Mouse (Mus musculus) hindbrain, embryonic 10.5 days (tissue): Measurements from ENCODE around the gene Slc7a6os. TPM values are rescaled to one million over a fixed set of nuclear protein-coding genes. Genes with fewer than 3 reads are reported as not detected.

Experiments
- DNase-seq: peaks from one replicate; pipeline ENCODE4 v3.0.0-alpha.2; 2017; ENCODE audit warnings: low spot score
- H3K27ac ChIP-seq: fragments of 300-500 bp; sonication (generic); 2 replicates; pipeline ENCODE4 v1.5.1; 2016; ENCODE audit warnings: mild to moderate bottlenecking, moderate library complexity
- H3K27me3 ChIP-seq: fragments of 300-500 bp; sonication (generic); 2 replicates; pipeline ENCODE4 v1.6.1; 2016; ENCODE audit warnings: mild to moderate bottlenecking; ENCODE audit not compliant: poor library complexity, insufficient read depth, severe bottlenecking
- H3K36me3 ChIP-seq: fragments of 300-500 bp; sonication (generic); 2 replicates; pipeline ENCODE4 v1.6.1; 2016; ENCODE audit warnings: mild to moderate bottlenecking, moderate library complexity
- H3K4me1 ChIP-seq: fragments of 300-500 bp; sonication (generic); replicated peaks from 2 replicates; pipeline ENCODE4 v1.6.1; 2016; ENCODE audit warnings: mild to moderate bottlenecking
- H3K4me3 ChIP-seq: fragments of 300-500 bp; sonication (generic); 2 replicates; pipeline ENCODE4 v1.5.1; 2016; ENCODE audit warnings: mild to moderate bottlenecking, moderate library complexity
- H3K9me3 ChIP-seq: fragments of 300-500 bp; sonication (generic); 2 replicates; pipeline ENCODE4 v1.6.1; 2016; ENCODE audit warnings: mild to moderate bottlenecking, moderate library complexity
- WGBS: fragments of 180-500 bp; shearing (Covaris S2); methylation state at CpG from one replicate; pipeline ENCODE4 v1.1.7; 2016; 5-methylcytosine and 5-hydroxymethylcytosine counted together
- polyA plus RNA-seq: library from polyadenylated mRNA; unstranded; fragments of >200 nt; fragmentation: Nextera tagmentation; extraction: Ambion mirVana; gene quantifications from 2 replicates; pipeline ENCODE4 v1.2.1, GENCODE M21; 2016

Slc7a6os gene
- 33.0 and 36.9 TPM in 2 replicates for polyA plus RNA-seq

DNA sequence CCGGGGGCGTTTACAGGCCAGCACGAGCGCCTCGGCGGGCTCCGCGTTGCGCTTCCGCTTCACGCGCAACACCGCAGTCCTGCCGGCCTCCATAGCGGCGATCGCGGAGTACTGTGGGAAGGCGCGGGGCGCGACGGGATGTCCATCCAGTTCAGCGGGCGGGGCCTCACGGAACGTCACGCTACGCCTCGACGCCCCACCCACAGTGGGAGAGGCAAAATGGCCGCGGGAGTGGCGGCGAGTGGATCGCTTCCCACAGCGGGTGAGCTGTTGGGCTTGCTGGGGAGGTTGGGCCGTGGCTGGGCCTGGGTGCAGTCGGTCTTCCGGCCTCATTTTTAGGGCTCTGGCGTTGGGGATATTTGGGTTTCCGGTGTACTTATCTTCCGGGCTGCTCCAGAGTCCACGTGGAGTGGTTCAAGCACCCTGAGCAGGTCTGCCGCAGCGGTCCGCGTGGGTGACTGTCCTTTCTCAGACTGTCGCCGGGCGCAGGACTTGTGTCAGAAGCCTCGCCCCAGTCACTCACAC is at the start of gene Slc7a6os, which contains the start of gene Prmt7:
TSS of gene Slc7a6os (minus strand) at position 115 of the 525 bp plus-strand sequence.
TSS of gene Prmt7 (plus strand) at position 116 of the 525 bp plus-strand sequence.
- Histone ChIP-seq H3K27ac (peak within 1 kb of the TSS; percentile 95), H3K9me3 (no peaks in the 10 kb centered on the region), H3K27me3 (no peaks in the 10 kb centered on the region), H3K4me1 (peaks cover 24% of the 10 kb centered on the region), H3K36me3 (peaks cover 65% of the 10 kb centered on the region), H3K4me3 (peak within 1 kb of the TSS; percentile 96)
- under 1% methylated on average over 52 of the region's 52 CpGs for WGBS
- DNase-seq, result peak; percentile 93

DNA sequence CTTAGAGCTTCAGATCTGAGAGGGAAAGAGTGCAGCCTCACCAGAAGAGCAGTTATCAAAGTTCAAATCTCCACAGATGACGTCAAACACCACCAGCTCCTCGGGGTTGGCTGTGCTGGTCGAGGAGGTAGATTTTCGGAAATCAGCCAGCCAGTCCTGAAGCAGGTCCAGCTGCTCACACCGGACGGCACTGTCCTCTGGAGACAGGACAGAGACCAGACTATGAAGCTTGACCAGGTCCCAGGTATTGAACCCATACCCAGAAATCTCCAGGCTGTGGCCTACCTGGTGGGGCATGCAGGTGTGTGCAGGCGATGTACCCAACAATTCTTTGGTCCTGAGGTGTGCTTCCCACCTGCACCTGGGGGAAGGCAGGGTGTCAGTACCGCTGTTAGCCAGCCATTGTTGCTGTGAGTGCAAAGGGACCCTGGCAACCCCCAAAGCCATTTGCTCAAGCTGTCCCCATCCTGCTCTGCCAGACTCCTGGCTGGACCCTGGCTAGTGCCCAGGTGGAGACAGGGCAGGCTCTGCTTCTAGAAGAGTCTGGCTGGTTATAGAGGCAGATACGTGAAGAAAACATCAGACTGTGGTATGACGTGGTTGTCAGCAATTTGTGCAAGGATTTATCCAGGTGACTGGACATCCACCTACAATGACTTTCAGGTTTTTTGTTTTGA is 49.0 kb upstream of the Slc7a6os start:
- H3K36me3 ChIP-seq, result peaks cover 83% of the 10 kb centered on the region
- H3K27ac ChIP-seq, result no peak overlapping the region
- no peak for DNase-seq
- 91% methylated on average over 10 of the region's 10 CpGs for WGBS
- no peaks in the 10 kb centered on the region for H3K9me3 ChIP-seq
- no peaks in the 10 kb centered on the region for H3K27me3 ChIP-seq
- no peak overlapping the region for H3K4me3 ChIP-seq
- H3K4me1 ChIP-seq, result peaks cover 12% of the 10 kb centered on the region

DNA sequence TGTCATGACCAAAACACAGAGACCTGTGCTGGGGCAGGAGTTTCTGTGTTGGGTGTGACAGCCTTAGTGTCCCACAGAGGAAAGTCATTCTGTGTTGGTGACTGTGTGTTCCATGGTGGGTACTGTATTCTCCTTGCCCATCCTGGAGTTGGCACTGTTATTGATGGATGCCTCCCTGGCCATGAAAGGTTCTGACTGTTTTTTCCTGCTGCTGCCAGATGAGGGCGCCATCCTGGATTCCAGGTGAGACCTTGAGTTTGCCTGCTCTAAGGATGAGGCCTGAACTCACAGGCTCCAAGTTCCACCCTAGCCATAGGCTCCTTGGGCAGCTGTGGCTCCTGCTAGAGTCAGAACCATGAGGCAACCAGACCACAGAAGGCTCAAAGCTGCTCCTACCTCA is 47.4 kb upstream of the Slc7a6os start:
- DNase-seq, result no peak
- H3K9me3 ChIP-seq, result no peaks in the 10 kb centered on the region
- H3K27ac ChIP-seq, result no peak overlapping the region
- H3K27me3 ChIP-seq, result no peaks in the 10 kb centered on the region
- no peak overlapping the region for H3K4me3 ChIP-seq
- 13% methylated on average over 1 of the region's 1 CpGs for WGBS
- H3K4me1 ChIP-seq, result 0 out of 2 replicates have a peak, but pooled peaks cover 6% of the 10 kb centered on the region
- peaks cover 90% of the 10 kb centered on the region for H3K36me3 ChIP-seq

DNA sequence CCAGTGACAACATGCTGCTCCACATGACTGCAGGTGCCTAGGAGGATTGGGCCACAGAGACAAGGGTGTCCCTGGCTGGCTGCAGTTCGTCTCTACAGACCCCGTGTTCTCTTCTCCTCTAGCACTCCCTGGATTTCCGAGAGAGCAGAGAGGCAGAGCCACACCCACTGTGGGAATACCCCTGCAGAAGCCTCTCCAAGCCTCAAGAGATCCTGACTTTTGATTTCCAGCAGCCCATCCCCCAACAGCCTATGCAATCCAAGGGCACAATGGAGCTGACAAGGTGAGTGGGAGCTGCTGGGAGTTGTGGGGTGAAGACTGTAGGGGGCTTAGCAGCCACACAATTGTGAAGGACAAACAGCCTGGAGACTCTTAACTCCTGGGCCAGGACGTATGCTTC is 39.5 kb upstream of the Slc7a6os start:
- H3K27me3 ChIP-seq, result no peaks in the 10 kb centered on the region
- H3K27ac ChIP-seq, result no peak overlapping the region; the same call in 1 of the 2 replicates
- peaks cover 97% of the 10 kb centered on the region for H3K36me3 ChIP-seq
- no peak for DNase-seq
- no peak overlapping the region for H3K4me3 ChIP-seq
- 63% methylated on average over 4 of the region's 4 CpGs for WGBS
- peaks cover 3% of the 10 kb centered on the region for H3K4me1 ChIP-seq
- H3K9me3 ChIP-seq, result no peaks in the 10 kb centered on the region

DNA sequence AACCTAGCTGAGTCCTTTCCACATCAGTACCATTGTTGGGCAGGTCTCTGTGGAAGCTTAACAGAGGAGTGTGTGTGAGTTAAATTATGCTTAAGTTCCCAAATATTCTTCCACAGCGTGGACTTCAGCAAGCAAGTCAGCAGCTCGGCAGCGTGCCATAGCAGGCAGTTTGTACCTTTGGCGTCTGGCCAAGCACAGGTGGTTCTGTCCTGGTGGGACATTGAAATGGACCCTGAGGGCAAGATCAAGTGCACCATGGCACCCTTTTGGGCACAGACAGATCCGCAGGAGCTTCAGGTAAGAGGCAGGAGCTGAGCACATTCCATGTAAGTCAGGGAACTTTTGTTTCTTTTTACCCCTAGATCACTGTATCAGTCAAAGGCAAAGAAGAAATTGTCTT is 26.4 kb upstream of the Slc7a6os start:
- no peak overlapping the region for H3K27ac ChIP-seq
- no peaks in the 10 kb centered on the region for H3K4me1 ChIP-seq
- H3K4me3 ChIP-seq, result no peak overlapping the region
- H3K9me3 ChIP-seq, result no peaks in the 10 kb centered on the region
- no peaks in the 10 kb centered on the region for H3K27me3 ChIP-seq
- WGBS, result 92% methylated on average over 5 of the region's 5 CpGs
- peaks cover 93% of the 10 kb centered on the region for H3K36me3 ChIP-seq
- no peak for DNase-seq

DNA sequence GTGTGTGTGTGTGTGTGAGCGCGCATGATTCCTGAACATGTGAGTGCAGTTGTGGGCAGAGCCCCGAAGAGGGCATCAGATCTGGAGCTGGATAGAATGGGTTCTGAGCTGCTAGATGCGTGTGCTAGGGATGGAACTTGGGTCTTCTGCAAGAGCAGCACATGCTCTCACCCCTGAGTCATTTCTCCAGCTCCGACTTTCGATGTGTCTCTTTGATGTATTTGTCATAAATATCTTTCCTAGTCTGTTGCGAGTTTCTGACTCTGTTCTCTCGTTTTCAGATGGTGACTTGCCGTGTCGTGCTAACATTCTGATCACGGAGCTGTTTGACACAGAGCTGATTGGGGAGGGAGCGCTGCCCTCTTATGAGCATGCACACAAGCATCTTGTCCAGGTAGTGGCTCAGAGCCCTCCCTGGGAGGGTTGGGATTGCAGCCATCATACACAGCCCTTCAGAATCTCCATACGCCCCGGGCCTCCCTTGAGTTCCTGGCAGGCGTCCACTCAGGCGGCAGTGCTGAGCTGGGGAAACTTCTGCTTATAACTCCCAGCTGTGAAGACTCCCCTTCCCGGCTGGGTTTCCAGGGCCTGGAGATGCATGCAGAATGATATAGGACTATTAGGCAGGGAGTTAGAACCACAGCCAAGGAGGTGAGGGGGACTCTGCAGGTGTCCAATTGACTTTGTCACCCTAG is 24.0 kb upstream of the Slc7a6os start:
- H3K4me1 ChIP-seq, result no peaks in the 10 kb centered on the region
- H3K36me3 ChIP-seq, result peaks cover 92% of the 10 kb centered on the region
- DNase-seq, result no peak
- no peak overlapping the region for H3K4me3 ChIP-seq
- H3K27ac ChIP-seq, result no peak overlapping the region
- WGBS, result 94% methylated on average over 17 of the region's 17 CpGs
- H3K9me3 ChIP-seq, result no peaks in the 10 kb centered on the region
- H3K27me3 ChIP-seq, result no peaks in the 10 kb centered on the region

DNA sequence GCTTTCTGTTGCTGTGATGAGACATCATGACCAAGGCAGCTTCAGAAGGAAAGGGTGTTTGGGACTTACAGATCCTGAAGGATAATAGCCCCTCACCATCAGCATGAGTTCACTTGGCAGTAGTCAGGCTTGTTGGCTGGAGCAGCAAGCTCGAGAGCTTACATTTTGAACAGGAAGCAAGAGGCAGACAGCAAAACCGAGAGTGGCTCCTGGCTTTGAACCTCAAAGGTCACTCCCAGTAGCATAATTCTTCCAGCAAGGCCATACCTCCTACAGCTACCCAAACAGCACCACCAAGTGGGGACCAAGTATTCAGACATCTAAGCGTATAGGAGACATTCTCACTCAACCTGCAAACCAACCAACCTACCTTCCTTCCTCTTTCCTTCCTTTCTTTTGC is 22.0 kb upstream of the Slc7a6os start:
- H3K36me3 ChIP-seq, result peaks cover 92% of the 10 kb centered on the region
- no peak overlapping the region for H3K27ac ChIP-seq
- no peaks in the 10 kb centered on the region for H3K4me1 ChIP-seq
- H3K4me3 ChIP-seq, result no peak overlapping the region
- no peaks in the 10 kb centered on the region for H3K9me3 ChIP-seq
- H3K27me3 ChIP-seq, result no peaks in the 10 kb centered on the region
- DNase-seq, result no peak
- WGBS, result 81% methylated on average over 3 of the region's 3 CpGs

DNA sequence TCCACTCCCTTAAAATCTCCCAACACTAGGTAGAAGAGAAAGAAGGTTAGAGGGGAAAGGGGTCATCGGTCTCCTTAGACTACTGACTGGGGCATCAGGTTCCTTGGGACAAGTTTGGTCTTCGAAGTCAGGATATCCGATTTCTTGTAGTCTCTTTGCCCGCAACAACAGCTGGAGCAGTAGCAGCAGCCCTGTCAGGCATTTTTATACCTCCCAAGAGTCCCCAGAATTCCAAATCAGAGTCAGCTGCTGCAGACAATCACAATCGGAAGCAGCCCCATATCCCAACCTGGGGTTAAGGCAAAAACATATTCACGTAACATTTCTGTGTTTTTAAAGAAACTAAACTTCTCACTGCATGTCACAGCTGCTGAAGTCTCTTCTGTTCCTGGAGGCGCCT is 20.8 kb upstream of the Slc7a6os start:
- H3K36me3 ChIP-seq, result peaks cover 92% of the 10 kb centered on the region
- no peak overlapping the region for H3K4me3 ChIP-seq
- 88% methylated on average over 7 of the region's 7 CpGs for WGBS
- no peaks in the 10 kb centered on the region for H3K9me3 ChIP-seq
- H3K4me1 ChIP-seq, result no peaks in the 10 kb centered on the region
- no peak overlapping the region for H3K27ac ChIP-seq
- no peak for DNase-seq
- H3K27me3 ChIP-seq, result no peaks in the 10 kb centered on the region

DNA sequence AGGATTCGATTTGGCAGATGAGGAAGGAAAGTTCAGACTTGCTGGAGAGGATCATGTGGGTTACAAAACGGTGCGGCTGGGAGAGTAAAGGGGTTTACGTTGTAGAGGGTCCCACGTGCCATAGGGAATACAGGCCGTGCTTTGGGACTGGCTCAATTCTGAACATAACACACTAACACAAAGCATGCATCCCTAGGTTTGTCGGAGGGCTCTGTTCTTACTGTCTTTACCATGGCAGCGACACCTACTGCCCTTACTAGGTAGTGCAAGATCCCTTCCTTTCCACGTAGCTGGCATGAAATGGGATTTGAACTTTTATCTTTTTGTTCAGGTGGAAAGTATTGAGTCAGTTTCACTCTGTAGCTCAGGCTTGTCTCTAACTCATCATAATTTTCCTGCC is 15.9 kb upstream of the Slc7a6os start:
- peak; percentile 53 for DNase-seq
- Histone ChIP-seq H3K4me3 (no peak overlapping the region), H3K27me3 (no peaks in the 10 kb centered on the region), H3K27ac (no peak overlapping the region), H3K4me1 (no peaks in the 10 kb centered on the region), H3K9me3 (no peaks in the 10 kb centered on the region), H3K36me3 (peaks cover 92% of the 10 kb centered on the region)
- 56% methylated on average over 9 of the region's 9 CpGs for WGBS

DNA sequence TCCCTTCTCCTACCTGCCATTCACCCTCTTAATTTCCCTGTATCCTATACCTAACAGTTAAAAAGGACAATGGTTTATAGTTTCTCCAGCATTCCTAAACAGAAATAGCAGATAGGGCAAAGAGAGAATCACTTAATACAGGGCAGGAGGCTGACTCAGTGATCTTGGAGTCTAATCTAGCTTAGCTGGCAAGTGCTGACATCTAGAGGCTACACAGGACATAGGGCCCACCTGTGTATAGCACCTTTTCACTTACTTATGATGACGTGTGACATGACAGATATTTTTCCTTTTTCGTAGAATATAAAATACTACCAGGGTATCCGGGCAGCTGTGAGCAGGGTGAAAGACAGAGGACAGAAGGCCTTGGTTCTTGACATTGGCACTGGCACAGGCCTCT is 8.9 kb upstream of the Slc7a6os start:
- H3K27ac ChIP-seq, result no peak overlapping the region
- DNase-seq, result no peak
- H3K4me3 ChIP-seq, result no peak overlapping the region
- H3K4me1 ChIP-seq, result no peaks in the 10 kb centered on the region
- WGBS, result 92% methylated on average over 3 of the region's 3 CpGs
- H3K36me3 ChIP-seq, result peaks cover 98% of the 10 kb centered on the region
- no peaks in the 10 kb centered on the region for H3K9me3 ChIP-seq
- H3K27me3 ChIP-seq, result no peaks in the 10 kb centered on the region

DNA sequence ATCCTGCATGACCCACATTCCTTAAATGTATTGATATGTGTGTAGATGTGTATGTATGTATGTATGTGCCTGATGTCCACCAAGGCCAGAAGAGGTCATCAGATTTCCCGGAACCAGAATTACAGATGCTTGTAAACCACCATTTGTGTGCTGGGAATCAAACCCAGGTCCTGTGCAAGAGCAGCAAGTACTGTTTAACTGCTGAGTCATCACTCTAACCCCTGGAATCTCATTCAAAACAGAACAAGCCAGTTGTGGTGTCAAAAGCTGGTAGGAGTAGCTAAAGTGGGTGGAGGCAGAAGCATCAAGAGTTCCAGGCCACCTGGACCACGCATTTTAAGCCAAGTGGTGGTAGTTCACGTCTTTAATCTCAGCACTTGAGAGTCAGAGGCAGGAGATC is 3.2 kb upstream of the Slc7a6os start:
- no peak for DNase-seq
- H3K27me3 ChIP-seq, result no peaks in the 10 kb centered on the region
- H3K9me3 ChIP-seq, result no peaks in the 10 kb centered on the region
- no peak overlapping the region for H3K4me3 ChIP-seq
- peaks cover 68% of the 10 kb centered on the region for H3K36me3 ChIP-seq
- no peak overlapping the region for H3K27ac ChIP-seq
- H3K4me1 ChIP-seq, result peaks cover 24% of the 10 kb centered on the region
- WGBS, result 96% methylated on average over 3 of the region's 3 CpGs

DNA sequence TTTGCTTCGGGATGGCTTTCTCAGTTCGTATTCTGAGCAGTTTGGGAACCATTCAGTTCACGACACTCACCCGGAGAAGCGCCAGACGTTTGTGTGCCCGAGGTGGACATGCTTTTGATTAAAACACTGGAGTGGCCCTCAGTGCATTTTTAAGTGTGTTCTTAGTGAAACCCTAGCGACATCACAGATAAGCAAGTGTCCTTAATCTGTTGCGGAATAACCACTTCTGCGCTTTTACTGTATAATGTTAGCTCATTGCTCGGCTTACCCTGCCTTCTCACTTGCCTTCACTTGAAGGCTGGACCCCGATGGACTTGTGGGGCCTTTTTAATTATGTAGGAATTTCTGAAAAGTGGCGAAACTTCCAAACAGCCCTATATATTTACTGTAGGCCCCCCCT is 686 bp upstream of the Slc7a6os start:
- Histone ChIP-seq H3K4me1 (peaks cover 24% of the 10 kb centered on the region), H3K27ac (peak overlapping the region; percentile 95), H3K27me3 (no peaks in the 10 kb centered on the region), H3K9me3 (no peaks in the 10 kb centered on the region), H3K4me3 (peak overlapping the region; percentile 96), H3K36me3 (peaks cover 66% of the 10 kb centered on the region)
- WGBS, result 7% methylated on average over 13 of the region's 13 CpGs
- no peak for DNase-seq

DNA sequence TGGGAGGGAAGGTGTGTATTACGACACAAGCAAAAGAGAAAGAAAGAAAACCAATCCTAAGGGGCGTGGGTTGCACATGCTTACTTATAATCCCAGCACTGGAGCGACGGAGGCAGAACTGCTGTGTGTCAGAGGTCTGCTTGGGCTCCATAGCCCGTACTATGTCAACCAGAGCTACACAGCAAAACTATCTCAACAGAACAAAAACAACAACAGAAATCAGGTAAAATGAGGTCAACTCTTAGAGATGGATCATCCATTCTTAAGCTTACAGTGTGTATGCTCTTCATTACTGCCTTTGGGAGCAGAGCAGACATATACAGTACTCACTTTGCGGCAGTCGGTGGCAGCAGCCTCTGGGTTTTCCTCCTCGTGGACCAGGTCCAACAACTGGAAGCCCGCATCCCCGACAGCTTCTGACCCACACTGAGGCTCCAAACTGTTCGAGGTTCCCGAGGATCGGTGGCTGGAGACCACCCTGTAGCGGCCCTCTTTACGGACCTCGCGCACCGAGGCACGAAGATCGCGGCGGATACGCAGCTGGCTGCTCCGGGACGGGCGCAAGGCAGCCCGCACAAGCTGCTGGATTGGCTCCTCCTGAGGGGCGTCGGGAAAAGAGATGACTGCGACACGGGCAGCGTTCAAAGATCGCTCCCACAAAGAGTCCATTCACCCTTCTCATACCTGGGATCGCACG is 552 bp downstream of the Slc7a6os start:
- H3K9me3 ChIP-seq, result no peaks in the 10 kb centered on the region
- no peaks in the 10 kb centered on the region for H3K27me3 ChIP-seq
- WGBS, result under 1% methylated on average over 35 of the region's 35 CpGs
- peaks cover 65% of the 10 kb centered on the region for H3K36me3 ChIP-seq
- H3K27ac ChIP-seq, result peak overlapping the region; percentile 95
- DNase-seq, result peak; percentile 6
- peak overlapping the region; percentile 96 for H3K4me3 ChIP-seq
- peaks cover 24% of the 10 kb centered on the region for H3K4me1 ChIP-seq
